Mouse (Mus musculus) kidney, adult 2 months (tissue): ENCODE results near the gene Nt5c. TPM values are rescaled to one million over a fixed set of nuclear protein-coding genes. Genes with fewer than 3 reads are reported as not detected.

Source experiments
- DNase-seq: peaks from one replicate; pipeline ENCODE4 v3.0.0; 2021
- H3K27ac ChIP-seq: fragments of 200-500 bp; 2 replicates; pipeline ENCODE4 v1.5.1; 2012; ENCODE audit warnings: low read depth, low read length, control low read depth, inconsistent platforms; ENCODE audit not compliant: insufficient read depth
- H3K27me3 ChIP-seq: fragments of 200-500 bp; replicated peaks from 2 replicates; pipeline ENCODE4 v1.6.1; 2012; ENCODE audit warnings: mild to moderate bottlenecking, moderate library complexity, low read length, inconsistent platforms; ENCODE audit not compliant: control insufficient read depth, insufficient read depth
- H3K36me3 ChIP-seq: fragments of 200-500 bp; 2 replicates; pipeline ENCODE4 v1.6.1; 2012; ENCODE audit warnings: mild to moderate bottlenecking, moderate library complexity, low read length, inconsistent platforms; ENCODE audit not compliant: control insufficient read depth, insufficient read depth
- H3K4me1 ChIP-seq: fragments of 200-500 bp; 2 replicates; pipeline ENCODE4 v1.6.1; 2011; ENCODE audit warnings: low read length; ENCODE audit not compliant: control insufficient read depth, insufficient read depth
- H3K4me3 ChIP-seq: fragments of 200-500 bp; 2 replicates; pipeline ENCODE4 v1.5.1; 2011; ENCODE audit warnings: mild to moderate bottlenecking, low read depth, low read length, control low read depth; ENCODE audit not compliant: insufficient read depth
- CTCF ChIP-seq: fragments of 200-500 bp; conservative IDR thresholded peaks from 2 replicates; pipeline ENCODE4 v1.5.1; 2011; ENCODE audit warnings: low read depth, mild to moderate bottlenecking, control low read depth, low read length, moderate library complexity, mixed read lengths; ENCODE audit not compliant: insufficient read depth, insufficient read length
- POLR2A ChIP-seq: fragments of 200-500 bp; IDR thresholded peaks from one replicate; pipeline ENCODE4 v1.6.1; 2011; ENCODE audit warnings: low read depth, low read length, control low read depth
- WGBS: fragments of 180-500 bp; shearing (Covaris S2); methylation state at CpG from one replicate; pipeline ENCODE4 v1.1.7; 2018; 5-methylcytosine and 5-hydroxymethylcytosine counted together
- polyA plus RNA-seq: library from polyadenylated mRNA; depleted of rRNA; stranded (reverse); fragments of >200 nt; gene quantifications from 2 replicates; pipeline ENCODE4 v1.2.3, GENCODE M21; 2012

The Nt5c gene
- polyA plus RNA-seq, 1 experiment, result 50.5 TPM

- Histone ChIP-seq H3K27me3 (no peaks in the 10 kb centered on the region), H3K4me1 (peaks cover 5% of the 10 kb centered on the region; the same call in 1 of the 2 replicates), H3K27ac (no peak overlapping the region), H3K36me3 (peaks cover 2% of the 10 kb centered on the region; the same call in 1 of the 2 replicates), H3K4me3 (no peak overlapping the region)
- no peak for TF ChIP-seq CTCF
- TF ChIP-seq POLR2A, result no peak
- no peak for DNase-seq
- WGBS, result 62% methylated on average over 4 of the region's 4 CpGs
Measured at GRCm38 (mm10) chr11:115467217-115467618, 24.4 kb downstream of the Nt5c start.

GRCm38 (mm10) chr11:115464851-115465250 is 26.8 kb downstream of the Nt5c start:
- no peaks in the 10 kb centered on the region for H3K27me3 ChIP-seq
- no peak for TF ChIP-seq CTCF
- no peak for TF ChIP-seq POLR2A
- DNase-seq, result no peak
- no peaks in the 10 kb centered on the region for H3K4me1 ChIP-seq
- H3K4me3 ChIP-seq, result peak overlapping the region; percentile 19
- H3K27ac ChIP-seq, result no peak overlapping the region; the same call in 1 of the 2 replicates
- 66% methylated on average over 8 of the region's 8 CpGs for WGBS
- no peaks in the 10 kb centered on the region for H3K36me3 ChIP-seq

- peak; percentile 65 for DNase-seq
- TF ChIP-seq CTCF (no peak), POLR2A (peak; percentile 28)
- peak overlapping the region; percentile 94 for H3K27ac ChIP-seq
- 63% methylated on average over 11 of the region's 11 CpGs for WGBS
- no peaks in the 10 kb centered on the region for H3K36me3 ChIP-seq
- no peaks in the 10 kb centered on the region for H3K27me3 ChIP-seq
- peak overlapping the region; percentile 52 for H3K4me3 ChIP-seq
- no peaks in the 10 kb centered on the region for H3K4me1 ChIP-seq
Measured at GRCm38 (mm10) chr11:115463397-115463796, 28.3 kb downstream of the Nt5c start.

GRCm38 (mm10) chr11:115462243-115462891 is 29.3 kb downstream of the Nt5c start, which contains the start of gene Slc16a5:
TSS of gene Slc16a5 (plus strand) at chr11:115462474.
- Histone ChIP-seq H3K36me3 (no peaks in the 10 kb centered on the region), H3K27me3 (no peaks in the 10 kb centered on the region), H3K27ac (peak within 1 kb of the TSS; percentile 94), H3K4me3 (peak within 1 kb of the TSS; percentile 52), H3K4me1 (peaks cover 2% of the 10 kb centered on the region)
- DNase-seq, result peak; percentile 70
- WGBS, result 61% methylated on average over 16 of the region's 16 CpGs
- no peak for TF ChIP-seq CTCF
- TF ChIP-seq POLR2A, result peak; percentile 13

GRCm38 (mm10) chr11:115461846-115462242 is 29.8 kb downstream of the Nt5c start:
- Histone ChIP-seq H3K27me3 (no peaks in the 10 kb centered on the region), H3K4me1 (peaks cover 5% of the 10 kb centered on the region), H3K36me3 (no peaks in the 10 kb centered on the region), H3K4me3 (no peak overlapping the region; the same call in 1 of the 2 replicates), H3K27ac (peak overlapping the region; percentile 94)
- TF ChIP-seq CTCF (no peak), POLR2A (no peak)
- DNase-seq, result no peak
- WGBS, result 57% methylated on average over 5 of the region's 5 CpGs

GRCm38 (mm10) chr11:115460976-115461375 is 30.7 kb downstream of the Nt5c start:
- Histone ChIP-seq H3K27me3 (no peaks in the 10 kb centered on the region), H3K27ac (no peak overlapping the region), H3K4me3 (no peak overlapping the region), H3K4me1 (peaks cover 5% of the 10 kb centered on the region), H3K36me3 (no peaks in the 10 kb centered on the region)
- 52% methylated on average over 8 of the region's 8 CpGs for WGBS
- TF ChIP-seq CTCF, result no peak
- no peak for TF ChIP-seq POLR2A
- DNase-seq, result no peak

GRCm38 (mm10) chr11:115457405-115457804 is 34.3 kb downstream of the Nt5c start:
- Histone ChIP-seq H3K4me1 (peaks cover 5% of the 10 kb centered on the region), H3K27ac (no peak overlapping the region), H3K4me3 (no peak overlapping the region), H3K36me3 (no peaks in the 10 kb centered on the region), H3K27me3 (no peaks in the 10 kb centered on the region)
- TF ChIP-seq POLR2A (no peak), CTCF (no peak)
- DNase-seq, result peak; percentile 77
- 29% methylated on average over 6 of the region's 6 CpGs for WGBS

- Histone ChIP-seq H3K27ac (no peak overlapping the region), H3K4me1 (peaks cover 5% of the 10 kb centered on the region), H3K36me3 (no peaks in the 10 kb centered on the region), H3K4me3 (no peak overlapping the region), H3K27me3 (no peaks in the 10 kb centered on the region)
- TF ChIP-seq CTCF (no peak), POLR2A (no peak)
- WGBS, result 71% methylated on average over 5 of the region's 5 CpGs
- DNase-seq, result no peak
Measured at GRCm38 (mm10) chr11:115456182-115456581, 35.5 kb downstream of the Nt5c start.
